Mouse (Mus musculus): ENCODE results near the gene Rora. TPM values are rescaled to one million over a fixed set of nuclear protein-coding genes. Genes with fewer than 3 reads are reported as not detected.
A peak's percentile ranks its signal among the peaks of the same experiment; 100 is the strongest.

Rora gene
- polyA plus RNA-seq, 1 experiment from 2014 or later = 43.6 TPM

- no peaks in the 10 kb centered on the region for H3K9me3 ChIP-seq (replicated peaks; ENCODE audit: control insufficient read depth, low read length, poor library complexity, severe bottlenecking)
- no peaks in the 10 kb centered on the region for H3K27me3 ChIP-seq (ENCODE audit: control insufficient read depth, insufficient read depth, low read depth, low read length)
- no peak overlapping the region for H3K4me3 ChIP-seq (ENCODE audit: low read depth, low read length)
- peak overlapping the region; percentile 47; the same call in 1 of the 2 replicates for H3K27ac ChIP-seq (ENCODE audit: low read length)
- peaks cover 4% of the 10 kb centered on the region for H3K4me1 ChIP-seq (ENCODE audit: control insufficient read depth, insufficient read depth, low read length)
- 28% methylated on average over 13 of the region's 13 CpGs for WGBS
- no peaks in the 10 kb centered on the region for H3K36me3 ChIP-seq (ENCODE audit: control insufficient read depth, insufficient read depth, low read length)
- peak overlapping the region; percentile 19; the same call in 1 of the 2 replicates for H3K4me2 ChIP-seq (ENCODE audit: low read length)
- ATAC-seq = peak; percentile 42; the same call in 1 of the 2 replicates
- 0 out of 2 replicates have a peak overlapping the region, but pooled peaks have one; percentile 13 for H3K9ac ChIP-seq (ENCODE audit: low read depth, low read length)
These were observed 313.0 kb downstream of the Rora start for GRCm38 (mm10) chr9:68966540-68966939.

DNA sequence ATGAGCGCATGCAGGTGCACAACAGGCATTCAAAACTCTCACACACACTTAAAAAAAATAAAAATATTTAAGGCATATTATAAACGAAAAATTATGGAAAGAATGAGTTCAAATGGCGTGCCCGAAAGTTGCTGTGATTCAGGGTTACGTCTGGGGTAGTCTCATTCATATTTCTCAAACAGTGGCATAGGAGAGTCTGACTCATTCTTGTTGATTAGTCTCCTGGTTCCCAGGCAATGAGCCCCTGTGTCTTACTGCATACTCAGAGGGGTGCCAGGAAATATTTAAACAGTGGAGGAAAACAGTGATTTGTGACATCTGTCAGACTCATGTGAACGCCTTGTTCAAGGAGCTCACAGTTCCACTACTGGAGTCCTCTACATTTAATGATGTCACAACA, 316.5 kb downstream of the Rora start:
- Histone ChIP-seq H3K36me3 (ENCODE audit: control insufficient read depth, insufficient read depth, low read length) (no peaks in the 10 kb centered on the region), H3K9me3 (replicated peaks; ENCODE audit: control insufficient read depth, low read length, poor library complexity, severe bottlenecking) (no peaks in the 10 kb centered on the region), H3K9ac (ENCODE audit: low read depth, low read length) (no peak overlapping the region), H3K4me2 (ENCODE audit: low read length) (no peak overlapping the region), H3K4me1 (ENCODE audit: control insufficient read depth, insufficient read depth, low read length) (peaks cover 4% of the 10 kb centered on the region), H3K27ac (ENCODE audit: low read length) (no peak overlapping the region), H3K27me3 (ENCODE audit: control insufficient read depth, insufficient read depth, low read depth, low read length) (no peaks in the 10 kb centered on the region), H3K4me3 (ENCODE audit: low read depth, low read length) (no peak overlapping the region)
- 85% methylated on average over 6 of the region's 6 CpGs for WGBS
- no peak for ATAC-seq

DNA sequence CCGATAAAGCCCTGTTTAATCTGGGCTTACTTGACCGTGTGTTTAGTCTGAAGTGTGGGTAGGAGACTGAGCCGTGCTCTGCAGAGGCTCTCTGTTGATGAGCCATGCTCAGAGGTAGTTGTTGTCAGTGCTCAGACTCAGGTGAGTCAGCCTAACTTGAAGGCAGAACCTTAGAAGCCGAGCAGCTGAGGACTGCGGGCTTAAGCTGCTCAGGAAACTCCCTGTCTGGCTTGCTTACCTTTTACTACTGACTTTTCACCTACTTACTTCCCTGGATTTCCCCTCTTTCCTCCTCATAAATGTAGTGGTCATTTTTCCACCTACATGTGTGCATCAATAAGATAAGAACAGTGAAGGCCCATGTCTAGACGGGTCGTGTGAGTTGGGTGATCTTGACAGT, 318.7 kb downstream of the Rora start:
- H3K4me3 ChIP-seq (ENCODE audit: low read depth, low read length) = no peak overlapping the region
- no peaks in the 10 kb centered on the region for H3K9me3 ChIP-seq (replicated peaks; ENCODE audit: control insufficient read depth, low read length, poor library complexity, severe bottlenecking)
- WGBS = 91% methylated on average over 7 of the region's 7 CpGs
- no peak overlapping the region for H3K9ac ChIP-seq (ENCODE audit: low read depth, low read length)
- H3K4me2 ChIP-seq (ENCODE audit: low read length) = no peak overlapping the region
- ATAC-seq = no peak
- no peaks in the 10 kb centered on the region for H3K27me3 ChIP-seq (ENCODE audit: control insufficient read depth, insufficient read depth, low read depth, low read length)
- H3K4me1 ChIP-seq (ENCODE audit: control insufficient read depth, insufficient read depth, low read length) = peaks cover 13% of the 10 kb centered on the region
- no peak overlapping the region for H3K27ac ChIP-seq (ENCODE audit: low read length)
- H3K36me3 ChIP-seq (ENCODE audit: control insufficient read depth, insufficient read depth, low read length) = no peaks in the 10 kb centered on the region

DNA sequence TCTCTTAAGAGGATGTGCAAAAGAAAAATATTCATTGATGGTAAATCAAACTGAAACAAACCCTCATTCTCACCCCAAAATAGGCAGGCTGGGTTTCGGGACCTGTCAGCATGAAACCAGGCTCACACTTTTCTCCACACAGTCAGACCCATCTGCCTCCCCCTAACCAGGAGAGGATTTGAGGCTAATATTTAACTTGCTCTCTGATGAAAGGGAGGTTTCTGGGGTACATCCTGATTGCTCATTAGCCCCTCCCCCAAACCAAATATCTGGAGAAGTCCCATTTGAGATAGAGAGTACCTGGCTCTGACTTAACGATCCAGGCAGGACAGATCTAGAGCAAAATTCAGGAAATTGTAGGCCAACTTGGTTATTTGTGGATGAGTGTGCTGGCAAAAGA, 320.9 kb downstream of the Rora start:
- H3K4me3 ChIP-seq (ENCODE audit: low read depth, low read length) = no peak overlapping the region
- WGBS = 94% methylated on average over 2 of the region's 2 CpGs
- no peaks in the 10 kb centered on the region for H3K27me3 ChIP-seq (ENCODE audit: control insufficient read depth, insufficient read depth, low read depth, low read length)
- no peak overlapping the region for H3K4me2 ChIP-seq (ENCODE audit: low read length)
- no peaks in the 10 kb centered on the region for H3K9me3 ChIP-seq (replicated peaks; ENCODE audit: control insufficient read depth, low read length, poor library complexity, severe bottlenecking)
- no peak for ATAC-seq
- no peak overlapping the region for H3K9ac ChIP-seq (ENCODE audit: low read depth, low read length)
- H3K27ac ChIP-seq (ENCODE audit: low read length) = no peak overlapping the region
- no peaks in the 10 kb centered on the region for H3K36me3 ChIP-seq (ENCODE audit: control insufficient read depth, insufficient read depth, low read length)
- peaks cover 20% of the 10 kb centered on the region for H3K4me1 ChIP-seq (ENCODE audit: control insufficient read depth, insufficient read depth, low read length)

- WGBS = 27% methylated on average over 5 of the region's 5 CpGs
- Histone ChIP-seq H3K9me3 (replicated peaks; ENCODE audit: control insufficient read depth, low read length, poor library complexity, severe bottlenecking) (no peaks in the 10 kb centered on the region), H3K27me3 (ENCODE audit: control insufficient read depth, insufficient read depth, low read depth, low read length) (no peaks in the 10 kb centered on the region), H3K4me3 (ENCODE audit: low read depth, low read length) (no peak overlapping the region), H3K4me1 (ENCODE audit: control insufficient read depth, insufficient read depth, low read length) (peaks cover 20% of the 10 kb centered on the region), H3K36me3 (ENCODE audit: control insufficient read depth, insufficient read depth, low read length) (no peaks in the 10 kb centered on the region), H3K4me2 (ENCODE audit: low read length) (no peak overlapping the region), H3K27ac (ENCODE audit: low read length) (no peak overlapping the region; the same call in 1 of the 2 replicates), H3K9ac (ENCODE audit: low read depth, low read length) (no peak overlapping the region)
- no peak for ATAC-seq
These were observed 322.6 kb downstream of the Rora start for GRCm38 (mm10) chr9:68976136-68976535.

DNA sequence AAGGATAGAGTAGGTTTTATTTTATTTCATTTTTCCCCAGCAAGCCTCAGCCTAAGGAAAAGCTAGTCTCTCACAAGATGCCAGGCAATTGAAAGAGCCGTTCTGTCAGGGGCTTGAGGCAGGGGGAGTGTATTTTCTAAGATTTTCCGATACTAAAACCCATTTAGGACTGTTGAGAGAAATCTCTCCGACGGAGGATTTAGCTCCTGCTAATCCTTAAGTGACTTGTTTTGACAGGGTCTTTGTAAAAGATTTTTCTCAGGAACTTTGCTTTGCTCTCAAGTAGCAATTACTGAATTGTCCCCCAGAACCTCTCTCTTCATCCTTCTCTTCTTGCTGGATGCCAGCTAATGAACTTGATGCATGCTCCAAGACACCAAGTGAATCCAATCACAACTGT, 323.3 kb downstream of the Rora start:
- H3K27me3 ChIP-seq (ENCODE audit: control insufficient read depth, insufficient read depth, low read depth, low read length) = no peaks in the 10 kb centered on the region
- H3K27ac ChIP-seq (ENCODE audit: low read length) = peak overlapping the region; percentile 6
- H3K36me3 ChIP-seq (ENCODE audit: control insufficient read depth, insufficient read depth, low read length) = no peaks in the 10 kb centered on the region
- H3K4me1 ChIP-seq (ENCODE audit: control insufficient read depth, insufficient read depth, low read length) = peaks cover 20% of the 10 kb centered on the region
- H3K4me3 ChIP-seq (ENCODE audit: low read depth, low read length) = no peak overlapping the region
- H3K4me2 ChIP-seq (ENCODE audit: low read length) = no peak overlapping the region
- WGBS = 15% methylated on average over 4 of the region's 4 CpGs
- no peaks in the 10 kb centered on the region for H3K9me3 ChIP-seq (replicated peaks; ENCODE audit: control insufficient read depth, low read length, poor library complexity, severe bottlenecking)
- H3K9ac ChIP-seq (ENCODE audit: low read depth, low read length) = peak overlapping the region; percentile 28; the same call in 1 of the 2 replicates
- no peak for ATAC-seq

DNA sequence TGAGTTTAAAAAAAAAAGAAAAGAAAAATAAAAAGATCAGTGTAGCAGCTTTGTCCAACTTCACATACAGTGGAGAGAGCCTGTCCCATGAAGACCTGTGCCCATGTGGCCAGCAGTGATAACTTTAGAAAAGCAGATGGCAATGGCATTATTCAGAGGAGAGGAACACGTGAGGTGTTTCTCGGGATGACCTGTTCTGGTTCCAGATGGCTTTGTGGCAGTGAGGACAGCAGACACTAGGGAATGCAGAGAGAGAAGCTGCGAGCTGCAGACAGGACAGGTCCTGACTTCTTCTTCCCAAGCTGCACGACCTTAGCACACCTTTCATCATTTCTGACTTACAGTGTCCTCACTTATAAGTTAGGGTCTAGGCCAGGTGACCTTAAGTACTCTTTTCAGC, 325.1 kb downstream of the Rora start:
- no peak overlapping the region for H3K9ac ChIP-seq (ENCODE audit: low read depth, low read length)
- H3K36me3 ChIP-seq (ENCODE audit: control insufficient read depth, insufficient read depth, low read length) = no peaks in the 10 kb centered on the region
- H3K27me3 ChIP-seq (ENCODE audit: control insufficient read depth, insufficient read depth, low read depth, low read length) = no peaks in the 10 kb centered on the region
- H3K27ac ChIP-seq (ENCODE audit: low read length) = no peak overlapping the region
- no peaks in the 10 kb centered on the region for H3K9me3 ChIP-seq (replicated peaks; ENCODE audit: control insufficient read depth, low read length, poor library complexity, severe bottlenecking)
- no peak overlapping the region for H3K4me3 ChIP-seq (ENCODE audit: low read depth, low read length)
- H3K4me2 ChIP-seq (ENCODE audit: low read length) = no peak overlapping the region
- peaks cover 31% of the 10 kb centered on the region for H3K4me1 ChIP-seq (ENCODE audit: control insufficient read depth, insufficient read depth, low read length)
- WGBS = 63% methylated on average over 4 of the region's 4 CpGs
- ATAC-seq = no peak

DNA sequence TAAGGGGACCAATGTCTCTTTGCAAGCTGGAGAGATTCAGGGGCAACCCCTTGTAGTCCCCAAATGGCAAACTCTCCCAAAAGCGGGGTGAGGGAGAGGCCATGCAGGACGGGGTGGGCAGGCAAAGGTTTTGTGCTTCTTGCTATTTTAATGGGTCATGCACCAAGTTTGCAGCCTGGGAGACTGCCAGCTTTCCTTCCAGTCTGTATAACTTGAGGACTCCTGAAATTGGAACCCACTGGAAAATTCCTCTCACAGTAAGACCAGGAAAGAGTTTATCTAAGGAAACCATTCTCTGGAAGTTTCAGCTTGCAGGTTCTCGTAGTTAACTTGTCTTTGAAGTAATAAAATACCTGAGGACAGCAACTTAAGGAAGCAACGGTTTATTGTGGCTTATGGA, 326.5 kb downstream of the Rora start:
- Histone ChIP-seq H3K27ac (ENCODE audit: low read length) (no peak overlapping the region), H3K9ac (ENCODE audit: low read depth, low read length) (no peak overlapping the region), H3K4me2 (ENCODE audit: low read length) (no peak overlapping the region), H3K4me1 (ENCODE audit: control insufficient read depth, insufficient read depth, low read length) (peaks cover 31% of the 10 kb centered on the region), H3K36me3 (ENCODE audit: control insufficient read depth, insufficient read depth, low read length) (no peaks in the 10 kb centered on the region), H3K27me3 (ENCODE audit: control insufficient read depth, insufficient read depth, low read depth, low read length) (no peaks in the 10 kb centered on the region), H3K9me3 (replicated peaks; ENCODE audit: control insufficient read depth, low read length, poor library complexity, severe bottlenecking) (no peaks in the 10 kb centered on the region), H3K4me3 (ENCODE audit: low read depth, low read length) (no peak overlapping the region)
- ATAC-seq = no peak
- 92% methylated on average over 4 of the region's 4 CpGs for WGBS

GRCm38 (mm10) chr9:68985046-68985445, 331.5 kb downstream of the Rora start:
- Histone ChIP-seq H3K4me3 (ENCODE audit: low read depth, low read length) (no peak overlapping the region), H3K36me3 (ENCODE audit: control insufficient read depth, insufficient read depth, low read length) (no peaks in the 10 kb centered on the region), H3K27ac (ENCODE audit: low read length) (no peak overlapping the region), H3K27me3 (ENCODE audit: control insufficient read depth, insufficient read depth, low read depth, low read length) (no peaks in the 10 kb centered on the region), H3K4me1 (ENCODE audit: control insufficient read depth, insufficient read depth, low read length) (peaks cover 12% of the 10 kb centered on the region), H3K9me3 (replicated peaks; ENCODE audit: control insufficient read depth, low read length, poor library complexity, severe bottlenecking) (no peaks in the 10 kb centered on the region), H3K9ac (ENCODE audit: low read depth, low read length) (no peak overlapping the region), H3K4me2 (ENCODE audit: low read length) (no peak overlapping the region)
- no peak for ATAC-seq
- 79% methylated on average over 6 of the region's 6 CpGs for WGBS
